Mouse (Mus musculus): Measurements from ENCODE around the gene Gsdmc4.
A peak's percentile ranks its signal among the peaks of the same experiment; 100 is the strongest.
"Not testable (repeated sequence)": the region's sequence is repeated elsewhere in the genome, so short reads cannot be mapped to it uniquely, and the experiment has no call there.

Gene Gsdmc4

GRCm38 (mm10) chr15:63912197-63912596 lies at the start of gene Gsdmc4:
Gsdmc4 (minus strand) TSS chr15:63912297.
- DNase-seq, result not testable (repeated sequence)

GRCm38 (mm10) chr15:63960542-63960941 lies 48.4 kb upstream of the Gsdmc4 start:
- DNase-seq, result no peak

GRCm38 (mm10) chr15:63957553-63957952 lies 45.5 kb upstream of the Gsdmc4 start:
- no peak for DNase-seq

DNA sequence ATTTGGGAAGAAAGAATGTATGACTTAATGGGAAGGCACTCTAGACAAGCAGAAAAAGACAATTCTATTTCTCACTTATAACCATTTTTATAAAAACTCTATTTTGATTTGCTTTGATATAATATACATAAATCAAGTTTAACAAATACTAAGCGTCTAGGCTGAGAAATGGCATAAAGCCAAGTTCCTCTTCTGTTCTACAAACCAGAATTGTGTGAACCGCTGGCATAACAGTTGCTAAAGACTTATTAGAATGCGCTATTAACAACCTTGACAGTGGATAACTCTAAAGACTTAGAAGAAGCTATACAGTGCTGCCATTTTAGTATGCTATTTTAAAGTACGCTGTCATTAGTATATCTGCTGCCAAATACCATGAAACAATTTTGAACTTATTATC lies 41.2 kb upstream of the Gsdmc4 start:
- no peak for DNase-seq

DNA sequence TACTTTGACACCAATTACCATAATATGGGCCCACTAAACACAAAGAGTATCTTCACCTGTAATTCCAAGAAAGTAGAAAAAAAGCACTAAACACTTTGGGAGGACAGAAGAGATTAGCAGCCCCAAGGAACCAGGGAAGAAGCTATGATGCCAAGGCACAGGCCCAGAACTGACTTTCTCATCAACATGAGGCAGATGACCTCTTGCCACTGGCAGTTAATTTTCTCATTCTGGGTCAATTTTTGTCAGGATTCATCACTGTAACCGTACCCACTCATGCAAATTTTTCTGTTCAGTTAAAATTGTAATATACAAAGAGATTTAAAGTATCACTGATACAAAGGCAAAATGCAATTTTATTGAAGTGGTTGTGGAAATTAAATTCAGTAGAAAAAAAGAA lies 29.1 kb upstream of the Gsdmc4 start:
- DNase-seq, result no peak

DNA sequence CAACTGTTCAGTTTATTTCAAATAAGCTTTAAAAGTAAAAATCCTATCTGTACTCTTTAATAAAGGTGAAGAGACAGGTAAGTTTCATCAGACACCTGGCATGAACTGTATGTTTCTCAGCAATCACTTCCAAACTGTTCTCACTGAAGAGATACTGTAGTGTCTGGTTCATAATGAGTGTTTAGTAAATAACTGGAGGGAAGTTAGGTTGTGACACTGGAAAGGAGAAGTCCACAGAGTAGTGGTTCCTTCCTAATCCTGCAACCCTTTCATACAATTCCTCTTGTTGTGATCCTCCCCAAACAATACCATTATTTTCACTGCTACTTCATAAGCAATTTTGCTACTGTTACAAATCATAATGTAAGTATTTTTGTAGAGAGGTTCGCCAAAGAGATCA lies 20.6 kb upstream of the Gsdmc4 start:
- DNase-seq, result no peak

DNA sequence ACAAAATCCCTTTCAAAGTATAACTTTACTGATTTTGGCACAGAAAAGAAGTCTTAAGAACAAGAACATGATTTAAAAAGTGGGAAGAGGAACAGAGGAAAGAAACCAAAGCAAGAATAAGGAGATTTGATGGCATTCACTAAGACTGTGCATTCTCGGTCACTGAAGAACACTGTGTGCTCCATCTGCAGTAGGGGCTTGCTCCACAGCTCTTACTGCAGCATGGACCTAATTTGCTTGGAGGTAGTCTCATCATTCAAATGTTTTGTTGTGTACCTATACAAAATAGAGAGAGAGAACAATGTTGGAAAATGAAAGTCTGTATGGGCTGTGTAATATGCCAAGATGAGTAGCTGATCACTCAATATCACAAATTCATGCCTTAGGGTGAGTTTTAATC lies 19.3 kb upstream of the Gsdmc4 start:
- no peak for DNase-seq

- no peak for DNase-seq
Observed at GRCm38 (mm10) chr15:63930107-63931041, 18.3 kb upstream of the Gsdmc4 start.

DNA sequence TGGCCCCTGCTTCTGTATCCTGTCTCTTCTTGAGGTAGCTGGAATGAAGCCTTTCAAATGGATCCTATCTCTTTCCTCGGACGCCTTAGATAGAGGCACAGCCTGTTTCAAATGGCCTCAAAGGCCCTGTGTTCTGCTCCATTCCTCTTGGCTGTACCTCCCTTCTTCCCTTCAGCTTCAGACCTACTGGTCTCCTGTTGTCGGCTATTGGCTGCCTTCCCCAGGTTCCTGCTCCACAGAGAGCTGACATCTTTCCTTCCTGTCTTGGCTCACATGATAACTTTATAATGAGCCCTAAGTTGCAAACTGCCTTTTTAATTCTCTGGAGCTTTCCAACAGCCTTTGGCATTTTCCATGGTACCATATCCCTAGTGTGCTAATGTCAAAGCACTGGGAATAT lies 14.1 kb upstream of the Gsdmc4 start:
- peak in 1 of 2 experiments; percentile 30 for DNase-seq

DNA sequence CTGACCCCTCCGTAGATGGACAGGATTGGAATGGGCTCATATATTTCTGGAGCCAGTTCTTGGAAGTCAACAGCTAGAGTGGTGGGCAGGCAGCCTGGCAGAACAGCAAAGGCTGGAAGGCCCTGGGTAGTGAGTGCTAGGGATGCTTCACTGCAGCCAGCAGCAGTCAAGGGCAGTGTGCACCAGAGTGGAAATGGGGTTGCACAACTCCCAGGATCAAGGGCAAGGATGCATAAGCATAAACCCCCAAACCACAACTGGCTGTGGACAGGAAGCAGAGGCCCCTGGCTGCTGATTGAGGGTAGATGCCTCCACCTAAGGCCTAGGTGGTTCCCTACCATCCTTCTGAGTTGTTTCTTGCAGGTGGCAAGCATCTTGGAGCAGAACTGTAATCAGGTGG lies 12.4 kb upstream of the Gsdmc4 start:
- no peak for DNase-seq

DNA sequence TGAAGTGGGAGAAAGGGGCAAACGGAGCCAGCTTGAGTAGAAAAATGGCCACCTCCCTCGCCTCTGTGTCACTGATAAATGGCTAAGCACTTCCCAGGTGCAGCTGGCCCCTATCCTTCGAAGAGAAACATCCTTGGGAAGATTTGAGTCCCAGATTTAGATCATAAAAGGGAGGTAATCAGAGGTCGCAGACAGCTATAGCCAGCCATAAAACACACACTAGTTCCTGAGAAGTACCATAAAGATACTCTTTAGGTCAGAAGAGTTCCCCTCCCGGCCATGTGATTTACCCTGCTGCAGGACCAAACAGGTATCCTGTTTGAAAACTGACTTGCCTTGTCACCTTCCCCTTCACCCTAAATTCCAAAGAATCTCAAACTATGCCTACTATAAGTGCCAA lies 9.5 kb upstream of the Gsdmc4 start:
- not testable (repeated sequence) for DNase-seq

DNA sequence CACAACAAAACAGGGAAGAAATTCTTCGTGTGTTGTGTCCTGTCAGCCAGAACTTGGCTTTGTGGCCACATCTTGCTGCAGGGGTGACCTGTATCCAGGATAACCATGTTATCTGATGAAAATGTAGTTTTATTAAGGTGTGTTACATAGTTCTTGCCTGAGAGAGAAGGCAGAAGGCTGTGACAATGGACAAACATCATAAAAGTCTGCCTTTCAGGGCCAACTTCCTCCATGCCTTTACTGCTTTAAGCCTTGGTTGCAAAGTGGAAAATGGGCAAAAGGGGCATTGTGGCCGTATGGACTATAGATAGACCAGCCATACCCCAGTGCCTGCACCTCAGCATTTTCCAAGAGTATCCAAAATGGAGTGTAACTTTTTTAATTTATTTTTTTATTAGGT lies 7.6 kb upstream of the Gsdmc4 start:
- not testable (repeated sequence) for DNase-seq

- not testable (repeated sequence) for DNase-seq
Observed at GRCm38 (mm10) chr15:63916584-63916983, 4.5 kb upstream of the Gsdmc4 start.

- not testable (repeated sequence) for DNase-seq
Observed at GRCm38 (mm10) chr15:63909896-63910295, 2.2 kb downstream of the Gsdmc4 start.

DNA sequence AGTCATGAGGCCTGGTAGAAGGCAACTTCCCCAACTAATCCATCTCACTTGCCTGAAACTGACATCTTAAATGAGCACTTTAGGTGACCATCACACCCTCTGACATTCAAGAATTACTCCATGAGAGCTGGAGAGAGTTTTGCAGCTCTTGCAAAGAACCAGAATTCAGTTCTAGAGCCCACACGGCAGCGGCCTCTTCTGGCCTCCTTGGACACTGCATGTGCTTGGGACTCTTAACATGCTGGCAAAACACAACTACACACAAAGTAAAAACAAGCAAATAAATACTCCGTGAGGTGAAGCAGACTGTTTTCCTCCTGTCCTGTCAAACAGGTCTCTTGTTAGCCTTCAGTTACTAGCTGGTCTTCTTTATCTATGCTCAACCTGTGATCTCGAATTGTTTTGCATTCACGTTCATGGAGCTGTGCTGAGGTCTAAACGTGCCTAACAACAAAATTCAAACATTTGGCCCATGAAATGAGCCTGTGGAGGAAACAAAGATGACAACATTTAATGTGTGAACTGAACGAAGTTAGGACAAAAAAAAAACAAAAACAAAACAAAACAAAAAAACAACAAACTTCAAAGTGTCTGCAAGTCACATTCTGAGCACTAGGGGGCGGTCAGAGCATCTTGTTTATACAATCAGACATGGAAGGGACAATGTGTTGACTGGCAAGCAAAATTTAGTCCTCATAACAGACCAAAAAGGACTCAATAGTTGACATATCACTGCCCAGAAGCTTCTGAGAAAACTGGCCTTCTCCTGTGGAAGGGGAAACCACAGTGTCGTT lies 16.3 kb downstream of the Gsdmc4 start:
- peak; percentile 36 to 39 for DNase-seq

GRCm38 (mm10) chr15:63888440-63888839 lies 23.7 kb downstream of the Gsdmc4 start:
- not testable (repeated sequence) for DNase-seq

GRCm38 (mm10) chr15:63887949-63888348 lies 24.1 kb downstream of the Gsdmc4 start:
- DNase-seq, result not testable (repeated sequence)

DNA sequence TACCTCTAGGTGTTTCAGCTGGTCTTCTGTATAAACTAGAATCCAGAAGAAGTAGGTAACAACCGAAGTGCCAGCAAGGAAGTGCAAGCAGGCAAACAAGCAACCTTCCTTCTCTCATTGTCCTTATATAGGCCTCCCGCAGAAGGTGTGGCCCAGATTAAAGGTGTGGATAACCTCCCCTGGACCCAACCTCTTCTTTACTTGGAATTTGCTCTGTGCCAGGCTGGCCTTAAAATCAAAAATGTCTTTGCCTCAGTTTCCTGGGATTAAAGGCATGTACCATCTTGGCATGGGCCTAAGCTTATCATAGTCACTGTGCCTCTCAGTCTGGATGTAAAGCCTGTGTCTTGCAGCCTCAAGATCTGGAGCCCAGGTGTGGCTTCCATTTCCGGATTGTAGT lies 33.6 kb downstream of the Gsdmc4 start, which contains the start of gene Gsdmc3:
TSS of gene Gsdmc3 (minus strand) at position 101 of the 400 bp plus-strand sequence.
- not testable (repeated sequence) for DNase-seq

DNA sequence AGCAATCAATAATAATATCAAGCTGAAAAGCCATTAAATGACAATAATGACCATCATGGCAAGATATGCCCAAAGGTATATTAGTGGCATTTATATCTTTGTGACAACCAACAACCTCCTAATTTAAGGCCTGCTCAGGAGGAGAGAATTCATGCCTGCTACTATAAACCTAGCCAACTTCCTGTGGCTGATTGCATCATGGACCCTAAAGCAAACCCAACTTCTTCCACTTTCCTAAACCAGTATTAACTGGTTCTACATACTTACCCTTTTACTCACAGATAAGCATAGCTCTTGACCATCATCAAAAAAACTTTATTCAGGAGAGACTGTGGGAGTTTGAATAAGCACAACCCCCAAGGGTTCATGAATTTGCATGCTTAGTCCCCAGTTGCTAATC lies 35.9 kb downstream of the Gsdmc4 start:
- not testable (repeated sequence) for DNase-seq

- DNase-seq, result peak; percentile 9 to 16
Observed at GRCm38 (mm10) chr15:63861965-63862364, 50.1 kb downstream of the Gsdmc4 start.

Data from cerebellum, postnatal 10 days (tissue).